Mouse (Mus musculus): ENCODE measurements around the gene Sgms2.

Sgms2 gene

GRCm38 (mm10) chr3:131303320-131303714 lies 187.9 kb downstream of the Sgms2 start:
- DNase-seq = no peak

DNA sequence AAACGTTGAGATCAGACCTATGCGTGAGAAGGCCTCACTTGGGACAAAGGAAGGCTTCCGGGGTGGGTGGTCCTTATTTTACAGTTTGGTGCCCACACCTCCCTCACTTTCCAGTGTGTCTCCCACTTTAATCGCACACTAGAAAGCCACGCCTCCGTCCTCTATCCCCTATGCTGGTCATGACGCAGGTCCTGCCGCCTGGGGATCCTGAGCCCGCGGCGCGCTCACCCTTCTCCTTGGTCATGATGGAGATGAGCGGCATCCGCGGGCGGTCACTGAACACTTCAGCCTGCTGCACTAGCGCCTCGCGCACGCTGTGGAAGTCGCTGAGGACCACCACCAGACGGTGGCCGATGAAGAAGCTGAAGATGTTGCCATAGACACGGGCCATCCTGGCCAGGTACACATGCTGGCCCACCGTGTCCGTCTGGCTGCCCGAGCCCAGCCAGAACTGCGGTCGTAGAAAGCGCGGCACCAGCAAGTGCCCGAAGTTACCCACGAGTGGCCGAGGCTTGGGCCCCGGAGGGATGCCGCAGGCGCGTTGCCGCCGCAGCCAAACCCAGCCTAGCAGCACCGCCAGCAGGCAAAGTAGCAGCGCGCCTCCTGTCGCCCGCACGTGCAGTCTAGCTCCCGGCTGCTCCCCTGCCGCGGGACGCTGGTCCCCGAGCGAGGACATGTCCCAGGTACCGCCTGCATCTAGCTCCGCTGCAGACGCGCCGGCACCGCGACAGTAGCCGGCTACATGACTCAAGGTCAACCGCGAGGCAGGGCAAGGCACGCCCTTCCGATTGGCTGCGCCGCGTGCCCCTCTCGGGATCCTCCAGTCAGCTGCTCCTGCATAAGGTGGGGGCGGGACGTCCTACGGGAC lies 188.5 kb downstream of the Sgms2 start, which contains the start of gene Cyp2u1:
Gene Cyp2u1, minus strand, starts transcription at position 776 of the 868 bp plus-strand sequence.
- peak; percentile 84 to 89 for DNase-seq

- DNase-seq = no peak
Observed at GRCm38 (mm10) chr3:131299908-131300307, 191.3 kb downstream of the Sgms2 start.

GRCm38 (mm10) chr3:131299078-131299477 lies 192.1 kb downstream of the Sgms2 start:
- DNase-seq = no peak

DNA sequence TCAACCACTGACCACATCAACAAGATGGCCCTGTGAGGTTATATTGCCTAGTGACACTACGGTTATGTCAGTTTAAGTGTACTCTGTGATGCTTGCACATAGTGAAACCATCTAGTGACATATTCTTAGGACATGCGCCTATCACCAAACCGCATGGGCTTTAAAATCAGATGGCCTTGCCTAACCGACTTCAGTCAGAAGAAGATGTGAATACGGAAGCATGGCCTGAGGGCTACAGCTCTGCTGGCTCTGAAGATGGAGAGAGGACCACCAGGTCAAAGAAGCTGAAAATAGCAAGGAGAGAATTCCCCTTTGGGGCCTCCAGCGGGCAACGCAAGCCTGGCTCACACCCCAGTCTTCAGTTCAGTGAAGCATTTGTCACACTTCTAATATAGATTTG lies 194.3 kb downstream of the Sgms2 start:
- DNase-seq = no peak

DNA sequence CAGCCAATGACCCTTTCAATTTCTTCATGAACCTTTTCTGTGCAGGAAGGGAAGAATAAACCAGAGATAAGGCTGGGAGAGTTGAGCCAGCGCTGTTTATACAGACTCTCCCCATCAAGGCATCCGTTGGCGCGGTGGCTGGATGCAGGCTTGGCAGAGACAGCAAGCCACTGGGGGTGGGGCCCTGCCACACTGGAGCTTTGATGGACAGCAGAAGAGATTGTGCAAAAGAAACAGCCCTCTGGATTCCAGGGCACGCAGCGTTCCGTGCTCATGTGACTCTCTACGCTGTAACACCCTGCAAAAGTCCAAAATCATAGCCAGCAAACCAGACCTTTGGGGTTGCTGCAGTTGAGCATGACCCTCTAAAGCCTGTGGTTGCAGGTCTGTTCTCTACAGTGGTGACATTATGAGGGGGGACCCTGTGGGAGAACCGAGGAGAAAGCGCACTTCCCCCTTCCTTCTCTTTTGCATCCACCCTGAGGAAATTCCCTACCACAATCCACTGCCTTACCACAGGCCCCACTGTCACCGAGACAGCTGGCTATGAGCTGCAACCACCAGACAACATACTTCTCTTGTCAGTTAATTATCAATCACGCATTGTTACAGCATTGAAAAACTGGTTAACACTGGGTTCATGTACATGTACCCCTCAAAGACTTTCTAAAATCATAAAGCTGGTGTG lies 195.6 kb downstream of the Sgms2 start:
- DNase-seq = no peak

DNA sequence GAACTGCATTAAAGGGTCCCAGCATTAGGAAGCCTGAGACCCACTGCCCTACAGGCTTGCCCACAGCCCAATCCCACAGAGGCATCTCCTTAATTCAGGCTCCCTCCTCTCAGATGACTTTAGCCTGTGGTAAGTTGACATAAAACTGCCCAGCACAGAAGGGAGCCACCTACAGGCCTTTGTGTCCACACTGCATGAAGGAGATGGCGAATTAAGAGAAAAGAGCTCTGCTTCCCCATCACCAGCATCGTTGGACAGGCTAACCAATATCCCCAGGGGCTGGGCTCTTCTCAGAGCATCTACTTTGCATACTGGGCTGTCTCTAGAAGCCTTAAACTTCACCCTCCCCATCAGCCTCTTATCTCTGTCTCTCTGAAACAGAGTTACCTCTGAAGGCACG lies 196.7 kb downstream of the Sgms2 start:
- DNase-seq = no peak

GRCm38 (mm10) chr3:131292959-131293358 lies 198.3 kb downstream of the Sgms2 start:
- DNase-seq = no peak

DNA sequence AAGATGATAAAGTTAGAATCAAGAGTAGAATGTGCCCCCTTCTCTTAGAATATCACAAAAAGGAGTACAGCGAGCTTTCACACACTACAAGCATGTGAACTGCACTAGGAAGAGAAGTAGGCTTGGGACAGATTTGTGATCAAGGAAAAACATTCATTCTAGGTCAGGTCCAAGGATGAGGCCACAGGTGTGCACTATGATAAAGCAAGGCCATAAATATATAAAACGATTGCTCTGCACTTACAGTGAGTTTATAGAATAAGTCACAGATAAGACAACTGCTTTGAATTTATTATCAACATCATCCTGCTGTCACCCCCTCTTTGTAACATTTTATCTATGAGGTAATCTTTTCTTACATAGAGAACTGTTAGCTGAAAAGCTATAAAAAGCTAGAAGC lies 198.9 kb downstream of the Sgms2 start:
- DNase-seq = no peak

- DNase-seq = no peak
Observed at GRCm38 (mm10) chr3:131291890-131292289, 199.3 kb downstream of the Sgms2 start.

DNA sequence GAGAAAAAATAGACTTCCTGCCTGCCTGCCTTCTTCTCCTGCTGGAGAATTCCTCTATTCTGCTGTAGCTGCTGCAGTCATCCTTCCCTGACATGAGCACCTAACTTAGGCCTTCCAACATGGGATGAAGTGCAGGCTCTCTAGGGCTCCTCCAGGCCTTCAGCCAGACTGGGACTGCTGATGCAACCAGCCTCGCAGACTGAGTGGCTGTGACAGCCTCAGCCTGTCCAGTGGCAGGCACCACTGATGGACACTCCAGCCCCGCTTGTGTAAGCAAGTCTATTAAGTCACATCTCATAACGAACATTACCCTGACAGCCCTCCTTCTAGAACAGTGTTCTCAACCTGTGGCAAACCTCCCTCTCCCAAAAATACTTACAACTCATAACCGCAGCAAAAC lies 217.1 kb downstream of the Sgms2 start:
- DNase-seq = no peak

GRCm38 (mm10) chr3:131272374-131273100 lies 218.7 kb downstream of the Sgms2 start:
- DNase-seq = no peak

- peak; percentile 85 to 87 for DNase-seq
Observed at GRCm38 (mm10) chr3:131271559-131272373, 219.4 kb downstream of the Sgms2 start, which contains the start of gene Hadh. Gene Hadh, minus strand, starts transcription at chr3:131272101.

DNA sequence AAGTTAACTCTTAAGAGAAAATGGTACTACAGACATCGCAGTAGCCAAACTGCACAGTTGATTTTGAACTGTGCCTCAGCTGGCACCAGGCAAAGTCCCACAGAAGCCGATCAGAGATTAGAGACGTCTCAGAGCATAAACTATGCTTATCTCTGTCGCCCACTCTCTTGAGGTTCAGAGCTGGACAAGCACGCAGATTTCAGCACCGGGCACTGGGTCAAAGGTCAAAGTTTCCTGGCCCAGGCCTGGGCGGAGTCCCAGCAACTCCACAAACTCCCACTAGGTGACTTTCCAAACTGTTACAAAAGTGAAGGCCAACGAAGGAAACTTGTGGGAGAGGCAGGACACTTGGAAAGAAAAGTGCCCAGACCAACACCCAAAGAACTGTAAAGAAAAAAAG lies 220.1 kb downstream of the Sgms2 start:
- DNase-seq = peak; percentile 19 to 29

DNA sequence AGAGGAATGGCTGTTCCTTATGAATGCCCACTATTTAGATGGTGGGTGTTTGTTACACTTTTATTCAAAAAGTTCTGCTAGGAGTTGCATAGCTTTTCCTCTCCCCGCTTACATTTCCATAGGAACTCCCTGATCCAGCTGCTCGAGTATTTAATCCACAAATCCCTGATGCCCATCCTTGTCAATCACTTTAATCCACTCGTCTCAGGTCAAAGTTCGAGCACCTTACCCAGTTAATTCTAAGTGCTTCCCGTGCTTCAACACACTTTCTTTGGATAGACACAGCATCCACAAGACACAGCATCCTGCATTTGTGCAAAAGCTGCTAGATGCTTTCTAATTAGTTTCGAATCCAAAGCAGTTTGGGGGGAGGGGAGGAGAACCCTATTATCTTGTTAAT lies 220.8 kb downstream of the Sgms2 start:
- DNase-seq = no peak

All from thymus, postnatal 36 days (tissue).